Mouse (Mus musculus): Measurements from ENCODE around the gene Terf2. TPM values are rescaled to one million over a fixed set of nuclear protein-coding genes. Genes with fewer than 3 reads are reported as not detected.

The Terf2 gene
- polyA plus RNA-seq, 1 experiment from 2014 or later: 25.3 TPM

DNA sequence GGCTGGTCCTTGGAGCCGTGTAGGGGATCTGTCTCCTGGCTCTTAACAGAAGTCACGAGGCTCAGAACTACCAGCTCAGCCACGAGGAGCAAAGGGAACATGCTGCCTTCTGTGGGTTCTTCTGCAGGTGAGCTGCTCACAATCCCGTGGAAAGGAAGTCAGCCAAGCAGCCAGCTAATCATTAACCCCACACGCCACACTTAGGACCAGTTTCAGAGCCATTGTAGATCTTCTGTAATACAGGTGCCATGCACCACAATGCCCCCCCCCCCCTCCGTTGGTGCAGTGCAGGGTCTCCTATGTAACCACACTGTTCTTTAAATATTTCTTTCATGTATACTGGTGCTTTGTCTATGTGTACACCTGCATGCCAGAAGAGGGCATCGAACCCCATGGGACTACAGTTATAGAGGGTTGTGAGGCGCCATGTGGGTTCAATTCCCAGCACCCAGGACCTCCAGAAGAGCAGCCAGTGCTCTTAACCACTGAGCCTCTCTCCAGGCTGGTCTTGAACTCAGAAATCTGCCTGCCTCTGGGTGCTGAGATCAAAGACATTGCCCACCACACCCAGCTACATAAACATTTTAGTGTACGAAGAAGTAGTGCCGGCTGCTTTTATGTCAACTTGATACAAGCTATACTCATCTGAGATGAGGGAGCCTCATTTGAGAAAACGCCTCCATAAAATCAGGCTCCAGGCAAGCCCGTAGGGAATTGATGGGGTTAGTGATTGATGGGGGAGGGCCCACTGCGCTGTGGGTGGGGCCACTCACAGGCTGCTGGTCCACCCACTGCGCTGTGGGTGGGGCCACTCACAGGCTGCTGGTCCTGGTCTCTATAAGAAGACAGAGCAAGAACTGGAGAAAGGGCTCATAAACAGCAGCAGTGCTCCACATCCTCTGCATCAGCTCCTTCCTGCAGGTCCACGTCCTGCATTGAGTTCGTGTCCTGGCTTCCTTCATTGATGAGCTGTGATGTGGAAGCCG is 30.5 kb downstream of the Terf2 start, which contains the start of gene Tmed6:
Gene Tmed6, minus strand, starts transcription at position 134 of the 986 bp plus-strand sequence.
- no peak for ATAC-seq
- in situ Hi-C loops (cut with MboI; ENCODE audit: low pct_unique_long_range_greater_than_20kb): no loop called here
- POLR2A ChIA-PET: interaction anchor here (0.9 to 1.7 kb wide), 4 partner anchors 8 to 131 kb away, joined by 3 to 11 read pairs (median 3); partner anchors contain the start of genes Pdf and Sntb2
- no peaks in the 10 kb centered on the region for H3K27me3 ChIP-seq
- no peak for DNase-seq (ENCODE audit: low read depth, low spot score)
- CTCF ChIA-PET: interaction anchor here (0.8 to 1.3 kb wide), 2 partner anchors 22 to 27 kb away, joined by 3 to 4 read pairs; no protein-coding TSS in a partner anchor
- TF ChIP-seq CTCF (IDR thresholded peaks at IDR 0.05): no peak

- H3K27me3 ChIP-seq: no peaks in the 10 kb centered on the region
- no peak for DNase-seq (ENCODE audit: low read depth, low spot score)
- no peak for ATAC-seq
- TF ChIP-seq CTCF (IDR thresholded peaks at IDR 0.05): no peak
- POLR2A ChIA-PET: no interaction called here
- CTCF ChIA-PET: no interaction called here
- in situ Hi-C loops (cut with MboI; ENCODE audit: low pct_unique_long_range_greater_than_20kb): no loop called here
These were observed 33.7 kb downstream of the Terf2 start for GRCm38 (mm10) chr8:107062613-107063012.

- in situ Hi-C loops (cut with MboI; ENCODE audit: low pct_unique_long_range_greater_than_20kb): no loop called here
- TF ChIP-seq CTCF (IDR thresholded peaks at IDR 0.05): no peak
- no peaks in the 10 kb centered on the region for H3K27me3 ChIP-seq
- ChIA-PET CTCF (no interaction called here), POLR2A (interaction anchor here (0.6 to 1.5 kb wide), 3 partner anchors 13 to 122 kb away, joined by 3 to 4 read pairs (median 3); partner anchors contain the start of gene Sntb2)
- peak; percentile 37 for ATAC-seq
- no peak for DNase-seq (ENCODE audit: low read depth, low spot score)
These were observed 39.4 kb downstream of the Terf2 start for GRCm38 (mm10) chr8:107056973-107057369.

GRCm38 (mm10) chr8:107056076-107056972 is 40.0 kb downstream of the Terf2 start, which contains the start of the genes Cog8 and Nip7:
TSS of gene Cog8 (minus strand) at chr8:107056689.
TSS of gene Nip7 (plus strand) at chr8:107056877.
- ChIA-PET POLR2A (interaction anchor here (1.3 to 1.5 kb wide), 2 partner anchors 14 to 39 kb away, joined by 4 read pairs; no protein-coding TSS in a partner anchor), CTCF (interaction anchor here (1.1 kb wide), 1 partner anchor 168 kb away, joined by 4 read pairs; no protein-coding TSS in a partner anchor)
- DNase-seq (ENCODE audit: low read depth, low spot score): peak; percentile 82
- no peak for TF ChIP-seq CTCF (IDR thresholded peaks at IDR 0.05)
- peak; percentile 83 for ATAC-seq
- in situ Hi-C loops (cut with MboI; ENCODE audit: low pct_unique_long_range_greater_than_20kb): no loop called here
- no peaks in the 10 kb centered on the region for H3K27me3 ChIP-seq

DNA sequence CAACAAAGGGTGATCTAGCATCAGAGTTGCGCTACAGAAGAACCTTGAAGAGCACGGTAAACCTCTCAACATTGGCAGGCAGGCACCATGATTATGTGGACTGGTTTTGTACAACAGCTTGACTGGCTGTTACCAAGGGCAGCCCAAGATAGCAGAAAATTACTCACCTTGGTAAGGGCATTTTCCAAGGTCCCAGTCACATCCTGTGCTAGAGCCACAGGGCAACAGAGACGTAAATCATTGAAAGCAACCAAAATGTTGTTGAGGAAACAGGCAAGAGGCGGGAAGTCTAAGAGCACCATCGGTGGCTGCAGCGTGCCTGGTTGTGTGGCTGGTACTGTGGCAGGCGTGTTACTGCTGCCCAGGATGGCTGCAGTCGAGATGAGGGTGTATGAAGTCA is 44.3 kb downstream of the Terf2 start:
- no peaks in the 10 kb centered on the region for H3K27me3 ChIP-seq
- CTCF ChIA-PET: no interaction called here
- POLR2A ChIA-PET: no interaction called here
- in situ Hi-C loops (cut with MboI; ENCODE audit: low pct_unique_long_range_greater_than_20kb): no loop called here
- ATAC-seq (no peak), DNase-seq (ENCODE audit: low read depth, low spot score) (no peak)
- TF ChIP-seq CTCF (IDR thresholded peaks at IDR 0.05): no peak

DNA sequence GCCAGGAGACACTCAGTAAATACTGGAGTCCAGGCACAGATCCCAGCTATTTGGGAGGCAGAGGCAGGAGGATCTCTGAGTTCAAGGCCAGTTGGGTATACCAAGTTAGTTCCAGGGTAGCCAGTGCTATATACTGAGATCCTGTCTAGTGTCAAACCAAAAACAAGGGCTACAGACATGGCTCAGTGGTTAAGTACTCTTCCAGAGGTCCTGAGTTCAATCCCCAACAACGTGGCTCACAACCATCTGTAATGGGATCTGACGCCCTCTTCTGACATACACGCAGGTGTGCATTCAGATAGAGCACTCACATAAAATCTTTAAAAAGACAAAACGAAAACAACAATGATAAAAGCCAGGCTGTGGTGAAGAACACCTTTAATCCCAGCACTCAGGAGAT is 46.9 kb downstream of the Terf2 start:
- in situ Hi-C loops (cut with MboI; ENCODE audit: low pct_unique_long_range_greater_than_20kb): no loop called here
- H3K27me3 ChIP-seq: no peaks in the 10 kb centered on the region
- ATAC-seq (no peak), DNase-seq (ENCODE audit: low read depth, low spot score) (no peak)
- POLR2A ChIA-PET: interaction anchor here (0.7 to 1.6 kb wide), 3 partner anchors 10 to 26 kb away, joined by 3 to 6 read pairs (median 4); partner anchors contain the start of gene Tmed6
- no peak for TF ChIP-seq CTCF (IDR thresholded peaks at IDR 0.05)
- CTCF ChIA-PET: no interaction called here

GRCm38 (mm10) chr8:107048061-107048941 is 48.0 kb downstream of the Terf2 start, which contains the start of gene Pdf:
TSS of gene Pdf (minus strand) at chr8:107048614.
- POLR2A ChIA-PET: interaction anchor here (1.1 to 1.6 kb wide), 5 partner anchors 9 to 17 kb away, joined by 3 to 6 read pairs (median 4); partner anchors contain the start of gene Tmed6
- in situ Hi-C loops (cut with MboI; ENCODE audit: low pct_unique_long_range_greater_than_20kb): no loop called here
- DNase-seq (ENCODE audit: low read depth, low spot score): no peak
- CTCF ChIA-PET: interaction anchor here (0.7 to 1.0 kb wide), 2 partner anchors 14 to 20 kb away, joined by 3 to 4 read pairs; no protein-coding TSS in a partner anchor
- H3K27me3 ChIP-seq: no peaks in the 10 kb centered on the region
- ATAC-seq: peak; percentile 69
- no peak for TF ChIP-seq CTCF (IDR thresholded peaks at IDR 0.05)

DNA sequence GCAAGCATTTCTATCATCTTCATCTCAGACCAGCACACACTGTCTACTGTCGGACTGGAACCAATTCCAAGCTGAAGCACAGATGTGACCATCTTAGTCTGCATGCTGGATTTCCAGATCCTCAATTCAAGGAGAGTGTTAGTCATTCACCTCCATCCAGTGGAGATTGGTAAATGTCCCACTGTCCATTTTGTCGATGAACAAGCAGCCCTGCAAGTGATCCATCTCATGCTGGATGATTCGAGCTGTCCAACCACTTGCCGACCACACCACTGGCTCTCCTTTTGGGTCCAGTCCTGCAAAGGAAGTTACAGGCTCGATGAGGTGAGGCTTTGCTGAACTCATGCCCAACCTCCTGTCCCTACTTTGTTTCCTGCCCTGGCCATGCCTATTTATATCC is 49.4 kb downstream of the Terf2 start:
- ChIA-PET CTCF (interaction anchor here (1.4 kb wide), 1 partner anchor 160 kb away, joined by 4 read pairs; no protein-coding TSS in a partner anchor), POLR2A (no interaction called here)
- in situ Hi-C loops (cut with MboI; ENCODE audit: low pct_unique_long_range_greater_than_20kb): no loop called here
- TF ChIP-seq CTCF (IDR thresholded peaks at IDR 0.05): no peak
- H3K27me3 ChIP-seq: no peaks in the 10 kb centered on the region
- DNase-seq (ENCODE audit: low read depth, low spot score) (no peak), ATAC-seq (no peak)

DNA sequence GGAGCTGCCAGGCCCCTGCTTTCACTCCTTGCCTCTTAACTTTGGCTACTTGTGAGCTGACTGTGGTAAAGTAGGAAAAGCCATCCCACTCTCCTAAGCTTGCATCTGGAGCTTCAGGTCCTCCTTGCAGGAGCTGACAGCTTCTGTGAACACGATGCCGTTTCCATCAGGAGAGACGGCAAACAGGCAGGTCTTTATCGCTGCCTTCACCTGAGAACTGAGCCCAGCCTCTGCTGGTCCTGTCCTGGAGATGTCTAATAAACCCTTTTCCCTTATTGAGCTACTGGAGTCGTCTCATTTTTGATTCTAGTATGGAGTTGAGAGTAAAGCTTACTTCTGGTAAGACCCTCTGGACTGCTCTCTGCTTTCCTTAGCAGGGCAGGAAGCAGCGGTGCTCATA is 50.9 kb downstream of the Terf2 start:
- no peak for TF ChIP-seq CTCF (IDR thresholded peaks at IDR 0.05)
- ChIA-PET POLR2A (interaction anchor here (1.5 kb wide), 1 partner anchor 10 kb away, joined by 4 read pairs; no protein-coding TSS in a partner anchor), CTCF (interaction anchor here (1.0 to 2.0 kb wide), 6 partner anchors 9 to 158 kb away, joined by 3 to 7 read pairs (median 4); no protein-coding TSS in a partner anchor)
- in situ Hi-C loops (cut with MboI; ENCODE audit: low pct_unique_long_range_greater_than_20kb): no loop called here
- ATAC-seq: no peak
- no peaks in the 10 kb centered on the region for H3K27me3 ChIP-seq
- no peak for DNase-seq (ENCODE audit: low read depth, low spot score)

Measured in Patski (cell line).